Mouse (Mus musculus): ENCODE data around the gene Tas2r125. TPM values are rescaled to one million over a fixed set of nuclear protein-coding genes. Genes with fewer than 3 reads are reported as not detected.

Tas2r125 gene
- polyA plus RNA-seq (2014; fragmentation: Illumina TruSeq; extraction: RNeasy Lipid Tissue Mini Kit (QIAGEN cat#74804); ENCODE audit: low read depth, low replicate concordance): not detected

GRCm38 (mm10) chr6:132909351-132909750 lies at the start of gene Tas2r125:
Gene Tas2r125 (plus strand): TSS chr6:132909651.

GRCm38 (mm10) chr6:132867708-132868107 lies 41.7 kb upstream of the Tas2r125 start, which contains the start of gene Tas2r110:
Gene Tas2r110 (plus strand): TSS chr6:132868008.

GRCm38 (mm10) chr6:132892711-132893110 lies 16.7 kb upstream of the Tas2r125 start, which contains the start of gene Tas2r113:
Gene Tas2r113 (plus strand): TSS chr6:132893011.

GRCm38 (mm10) chr6:132950802-132951201 lies 41.4 kb downstream of the Tas2r125 start, which contains the start of gene Tas2r129:
Gene Tas2r129 (plus strand): TSS chr6:132951102.

GRCm38 (mm10) chr6:132957819-132958218 lies 48.4 kb downstream of the Tas2r125 start, which contains the start of gene Tas2r131:
Gene Tas2r131 (minus strand): TSS chr6:132957919.

Other genes starting within 250 kb of the Tas2r125 start
- not detected for gene Tas2r121, start 208.6 kb upstream of the Tas2r125 start, polyA plus RNA-seq (2014; fragmentation: Illumina TruSeq; extraction: RNeasy Lipid Tissue Mini Kit (QIAGEN cat#74804); ENCODE audit: low read depth, low replicate concordance)
- gene Tas2r122, start 197.7 kb upstream of the Tas2r125 start, polyA plus RNA-seq (2014; fragmentation: Illumina TruSeq; extraction: RNeasy Lipid Tissue Mini Kit (QIAGEN cat#74804); ENCODE audit: low read depth, low replicate concordance): not detected
- gene Tas2r115, start 171.6 kb upstream of the Tas2r125 start, polyA plus RNA-seq (2014; fragmentation: Illumina TruSeq; extraction: RNeasy Lipid Tissue Mini Kit (QIAGEN cat#74804); ENCODE audit: low read depth, low replicate concordance): not detected
- not detected for gene Tas2r124, start 154.9 kb upstream of the Tas2r125 start, polyA plus RNA-seq (2014; fragmentation: Illumina TruSeq; extraction: RNeasy Lipid Tissue Mini Kit (QIAGEN cat#74804); ENCODE audit: low read depth, low replicate concordance)
- gene Tas2r102, start 147.5 kb upstream of the Tas2r125 start, polyA plus RNA-seq (2014; fragmentation: Illumina TruSeq; extraction: RNeasy Lipid Tissue Mini Kit (QIAGEN cat#74804); ENCODE audit: low read depth, low replicate concordance): not detected
- gene Tas2r136, start 131.5 kb upstream of the Tas2r125 start, polyA plus RNA-seq (2014; fragmentation: Illumina TruSeq; extraction: RNeasy Lipid Tissue Mini Kit (QIAGEN cat#74804); ENCODE audit: low read depth, low replicate concordance): not detected
- gene Tas2r117, start 106.8 kb upstream of the Tas2r125 start, polyA plus RNA-seq (2014; fragmentation: Illumina TruSeq; extraction: RNeasy Lipid Tissue Mini Kit (QIAGEN cat#74804); ENCODE audit: low read depth, low replicate concordance): not detected
- not detected for gene Tas2r123, start 62.5 kb upstream of the Tas2r125 start, polyA plus RNA-seq (2014; fragmentation: Illumina TruSeq; extraction: RNeasy Lipid Tissue Mini Kit (QIAGEN cat#74804); ENCODE audit: low read depth, low replicate concordance)
- not detected for gene Tas2r116, start 54.2 kb upstream of the Tas2r125 start, polyA plus RNA-seq (2014; fragmentation: Illumina TruSeq; extraction: RNeasy Lipid Tissue Mini Kit (QIAGEN cat#74804); ENCODE audit: low read depth, low replicate concordance)
- gene Tas2r110, start 41.6 kb upstream of the Tas2r125 start, polyA plus RNA-seq (2014; fragmentation: Illumina TruSeq; extraction: RNeasy Lipid Tissue Mini Kit (QIAGEN cat#74804); ENCODE audit: low read depth, low replicate concordance): not detected
- gene Tas2r113, start 16.6 kb upstream of the Tas2r125 start, polyA plus RNA-seq (2014; fragmentation: Illumina TruSeq; extraction: RNeasy Lipid Tissue Mini Kit (QIAGEN cat#74804); ENCODE audit: low read depth, low replicate concordance): not detected
- not detected for gene Tas2r129, start 41.5 kb downstream of the Tas2r125 start, polyA plus RNA-seq (2014; fragmentation: Illumina TruSeq; extraction: RNeasy Lipid Tissue Mini Kit (QIAGEN cat#74804); ENCODE audit: low read depth, low replicate concordance)
- gene Tas2r131, start 48.3 kb downstream of the Tas2r125 start, polyA plus RNA-seq (2014; fragmentation: Illumina TruSeq; extraction: RNeasy Lipid Tissue Mini Kit (QIAGEN cat#74804); ENCODE audit: low read depth, low replicate concordance): not detected
- gene Tas2r109, start 71.3 kb downstream of the Tas2r125 start, polyA plus RNA-seq (2014; fragmentation: Illumina TruSeq; extraction: RNeasy Lipid Tissue Mini Kit (QIAGEN cat#74804); ENCODE audit: low read depth, low replicate concordance): not detected
- gene Tas2r103, start 127.5 kb downstream of the Tas2r125 start, polyA plus RNA-seq (2014; fragmentation: Illumina TruSeq; extraction: RNeasy Lipid Tissue Mini Kit (QIAGEN cat#74804); ENCODE audit: low read depth, low replicate concordance): not detected
- not detected for gene Tas2r140, start 146.2 kb downstream of the Tas2r125 start, polyA plus RNA-seq (2014; fragmentation: Illumina TruSeq; extraction: RNeasy Lipid Tissue Mini Kit (QIAGEN cat#74804); ENCODE audit: low read depth, low replicate concordance)
- gene Smim10l1, start 195.3 kb downstream of the Tas2r125 start, polyA plus RNA-seq (2014; fragmentation: Illumina TruSeq; extraction: RNeasy Lipid Tissue Mini Kit (QIAGEN cat#74804); ENCODE audit: low read depth, low replicate concordance): 546 TPM